ENCODE assay signal across 8 mouse cellular contexts in genomic region chr7:29309221-29309721, GRCm38 (mm10). TPM values are rescaled to one million over a fixed set of nuclear protein-coding genes. Genes with fewer than 3 reads are reported as not detected.
DNase-seq lines count a peak whose midpoint lies in the region; ATAC-seq and TF ChIP-seq lines count a peak whose summit lies in the region.

No protein-coding gene starts in this region.

- no peaks in the 10 kb centered on the region for H3K36me3 ChIP-seq in heart, adult 2 months (ENCODE audit: control insufficient read depth, insufficient read depth, low read length)
- H3K36me3 ChIP-seq in MEL (ENCODE audit: control insufficient read depth in 1 of 2, insufficient read depth in 2 of 2, low read length in 2 of 2) = peaks cover 0 to 19% of the 10 kb centered on the region in 2 experiments; a peak in 2 of 4 replicates
- peaks cover 19% of the 10 kb centered on the region for H3K36me3 ChIP-seq in embryonic facial prominence, embryonic 13.5 days
- peaks cover 23% of the 10 kb centered on the region for H3K36me3 ChIP-seq in hindbrain, embryonic 12.5 days
- no peaks in the 10 kb centered on the region for H3K36me3 ChIP-seq in liver, embryonic 12.5 days

- no peaks in the 10 kb centered on the region for H3K9me3 ChIP-seq in MEL (replicated peaks; ENCODE audit: insufficient read depth, low read length)
- no peaks in the 10 kb centered on the region for H3K9me3 ChIP-seq in embryonic facial prominence, embryonic 13.5 days
- H3K9me3 ChIP-seq in hindbrain, embryonic 12.5 days (replicated peaks) = no peaks in the 10 kb centered on the region
- no peaks in the 10 kb centered on the region for H3K9me3 ChIP-seq in liver, embryonic 12.5 days (replicated peaks)

- peak overlapping the region; percentile 95 for H3K4me2 ChIP-seq in embryonic facial prominence, embryonic 13.5 days
- H3K4me2 ChIP-seq in hindbrain, embryonic 12.5 days (replicated peaks) = peak overlapping the region; percentile 86
- peak overlapping the region; percentile 94 for H3K4me2 ChIP-seq in liver, embryonic 12.5 days

- no peak for TF ChIP-seq POLR2A in heart, adult 2 months (IDR thresholded peaks at IDR 0.05; ENCODE audit: insufficient read depth, low read depth, low read length)
- TF ChIP-seq POLR2A in MEL (IDR thresholded peaks at IDR 0.05; ENCODE audit: control insufficient read depth in 1 of 2, insufficient read depth in 1 of 2, low read depth in 1 of 2, low read length in 2 of 2, poor library complexity in 1 of 2) = no peak

- peaks cover 1% of the 10 kb centered on the region for H3K4me1 ChIP-seq in heart, adult 2 months (ENCODE audit: control insufficient read depth, insufficient read depth, low read length)
- peaks cover 20 to 28% of the 10 kb centered on the region in 2 experiments for H3K4me1 ChIP-seq in MEL (ENCODE audit: control insufficient read depth in 1 of 2, insufficient read depth in 2 of 2, low read length in 2 of 2)
- H3K4me1 ChIP-seq in embryonic facial prominence, embryonic 13.5 days = peaks cover 71% of the 10 kb centered on the region
- peaks cover 83% of the 10 kb centered on the region for H3K4me1 ChIP-seq in hindbrain, embryonic 12.5 days
- peaks cover 80% of the 10 kb centered on the region for H3K4me1 ChIP-seq in liver, embryonic 12.5 days

- no peak for TF ChIP-seq EP300 in heart, adult 2 months (IDR thresholded peaks at IDR 0.05; ENCODE audit: insufficient read depth, low read depth, low read length)
- TF ChIP-seq EP300 in MEL (IDR thresholded peaks at IDR 0.05; ENCODE audit: low read depth in 1 of 2, low read length in 2 of 2) = no peak

- no peak for TF ChIP-seq CTCF in heart, adult 2 months (IDR thresholded peaks at IDR 0.05)
- TF ChIP-seq CTCF in MEL (IDR thresholded peaks at IDR 0.05 in 2 of 3, conservative IDR thresholded peaks at IDR 0.05 in 1 of 3; ENCODE audit: control insufficient read depth in 1 of 3, insufficient read depth in 1 of 3, low read depth in 2 of 3, low read length in 3 of 3, poor library complexity in 1 of 3, severe bottlenecking in 1 of 3) = no peak

- no peaks in the 10 kb centered on the region for H3K79me2 ChIP-seq in heart, adult 2 months (replicated peaks; ENCODE audit: control insufficient read depth, insufficient read depth, low read length)
- H3K79me2 ChIP-seq in MEL (ENCODE audit: control insufficient read depth, insufficient read depth, low read length, poor library complexity) = no peaks in the 10 kb centered on the region; the same call in none of the 2 replicates

- TF ChIP-seq RAD21 in MEL (IDR thresholded peaks at IDR 0.05; ENCODE audit: low read depth, low read length) = no peak

- peaks cover 8% of the 10 kb centered on the region for H3K27me3 ChIP-seq in heart, adult 2 months (ENCODE audit: control insufficient read depth, insufficient read depth, low read length)
- no peaks in the 10 kb centered on the region for H3K27me3 ChIP-seq in MEL (ENCODE audit: control insufficient read depth in 1 of 2, insufficient read depth in 2 of 2, low read length in 2 of 2)
- H3K27me3 ChIP-seq in embryonic facial prominence, embryonic 13.5 days = peaks cover 15% of the 10 kb centered on the region; the same call in 1 of the 2 replicates
- H3K27me3 ChIP-seq in hindbrain, embryonic 12.5 days = peaks cover 6% of the 10 kb centered on the region; the same call in 1 of the 2 replicates
- peaks cover 58% of the 10 kb centered on the region for H3K27me3 ChIP-seq in liver, embryonic 12.5 days (replicated peaks)

- DNase-seq in heart, adult 2 months = peak; percentile 53 to 60
- no peak for DNase-seq in heart, adult 8-10 months (ENCODE audit: low spot score)
- DNase-seq in MEL (ENCODE audit: low read depth, low spot score) = peak; percentile 61
- DNase-seq in right cerebral cortex, postnatal 10 days (ENCODE audit: low spot score in 2 of 2) = peak; percentile 74 to 76

- intact Hi-C loops in heart, adult 2 months (cut with DNase I) = loop anchor here (5.0 kb wide), 1 partner anchor 213 kb away; no protein-coding TSS in a partner anchor

- ATAC-seq in embryonic facial prominence, embryonic 13.5 days (ENCODE audit: insufficient number of reproducible peaks, insufficient read depth, low FRiP score, low TSS enrichment, low read depth) = no peak
- ATAC-seq in hindbrain, embryonic 12.5 days (ENCODE audit: low FRiP score) = no peak
- ATAC-seq in liver, embryonic 12.5 days = peak; percentile 25
- no peak; the same call in 1 of the 2 replicates for ATAC-seq in megakaryocyte progenitor cell, adult 5-6 weeks (replicated peaks; ENCODE audit: poor library complexity)

- H3K9ac ChIP-seq in heart, adult 2 months (ENCODE audit: low read depth, low read length) = peak overlapping the region; percentile 72
- peak overlapping the region; percentile 68 for H3K9ac ChIP-seq in MEL (ENCODE audit: control insufficient read depth, low read depth, low read length, poor library complexity, severe bottlenecking)
- H3K9ac ChIP-seq in embryonic facial prominence, embryonic 13.5 days = peak overlapping the region; percentile 79
- peak overlapping the region; percentile 82 for H3K9ac ChIP-seq in hindbrain, embryonic 12.5 days
- H3K9ac ChIP-seq in liver, embryonic 12.5 days = peak overlapping the region; percentile 49

- no peak overlapping the region for H3K27ac ChIP-seq in heart, adult 2 months
- H3K27ac ChIP-seq in MEL (ENCODE audit: control insufficient read depth, low read depth, low read length) = no peak overlapping the region; the same call in 1 of the 2 replicates
- H3K27ac ChIP-seq in embryonic facial prominence, embryonic 13.5 days = peak overlapping the region; percentile 64
- H3K27ac ChIP-seq in hindbrain, embryonic 12.5 days = peak overlapping the region; percentile 92
- H3K27ac ChIP-seq in liver, embryonic 12.5 days = no peak overlapping the region

- WGBS in heart, adult 2 months = under 1% methylated on average over 34 of the region's 36 CpGs
- 1% methylated on average over 36 of the region's 36 CpGs for WGBS in embryonic facial prominence, embryonic 13.5 days
- WGBS in hindbrain, embryonic 12.5 days = 2% methylated on average over 36 of the region's 36 CpGs
- under 1% methylated on average over 36 of the region's 36 CpGs for WGBS in liver, embryonic 12.5 days (ENCODE audit: insufficient replicate concordance)

- H3K4me3 ChIP-seq in heart, adult 2 months = peak overlapping the region; percentile 39
- peak overlapping the region; percentile 59 to 81 for H3K4me3 ChIP-seq in MEL (ENCODE audit: control insufficient read depth in 1 of 2, insufficient read depth in 1 of 2, low read depth in 2 of 2, low read length in 2 of 2)
- H3K4me3 ChIP-seq in embryonic facial prominence, embryonic 13.5 days = peak overlapping the region; percentile 62
- H3K4me3 ChIP-seq in hindbrain, embryonic 12.5 days = peak overlapping the region; percentile 77
- H3K4me3 ChIP-seq in liver, embryonic 12.5 days = peak overlapping the region; percentile 55

TF ChIP-seq in MEL, 35 proteins besides CTCF, POLR2A, EP300 and RAD21:
- TF ChIP-seq E2F4 (IDR thresholded peaks at IDR 0.05; ENCODE audit: borderline replicate concordance, low read depth, low read length) (no peak), SIN3A (IDR thresholded peaks at IDR 0.05; ENCODE audit: low read length) (0 out of 2 replicates have a peak, but pooled peaks have one; percentile 11)
TF ChIP-seq in MEL: peak in this region for 1.

RNA-seq across cellular contexts. Expression of gene Dpf1, which starts 5.5 kb away (rescaled TPM):
- under 1 TPM in 1 of 2 experiments, not detected in 1; 0.27 TPM for total RNA-seq in heart, adult 2 months (2021)
- 0.21 and 0.38 TPM in 2 replicates for polyA plus RNA-seq in heart, adult 2 months (2012; rRNA removed)
- total RNA-seq in heart, adult 8-10 months (2022) = under 1 TPM in 3 of 4 experiments, not detected in 1; 0.13 to 0.23 (median 0.22) TPM
- 8.4 and 10.2 TPM in 2 replicates for total RNA-seq in MEL (2012; rRNA removed)
- 10 to 100 TPM in 1 of 2 experiments, not detected in 1; 17.3 TPM for polyA plus RNA-seq in MEL (2012; ENCODE audit: insufficient read depth in 1 of 2, insufficient read length in 2 of 2, low read depth in 1 of 2, low replicate concordance in 2 of 2, missing spikeins in 1 of 2)
- polyA plus RNA-seq in embryonic facial prominence, embryonic 13.5 days (2015; fragmentation: Nextera tagmentation; extraction: Ambion mirVana) = 28.4 and 29.9 TPM in 2 replicates
- polyA plus RNA-seq in hindbrain, embryonic 12.5 days (2016; fragmentation: Nextera tagmentation; extraction: Ambion mirVana) = 102 and 110 TPM in 2 replicates
- 2.6 and 3.6 TPM in 2 replicates for polyA plus RNA-seq in liver, embryonic 12.5 days (2016; fragmentation: Nextera tagmentation; extraction: Ambion mirVana)
- 0.05 and 0.73 TPM in 2 replicates for total RNA-seq in megakaryocyte progenitor cell, adult 5-6 weeks (2015)
- 0.10 TPM in 1 of 2 replicates, not detected in the other for total RNA-seq in megakaryocyte progenitor cell, adult 5-6 weeks (2017)

RNA-seq across cellular contexts. Expression of gene Ppp1r14a, which starts 20.2 kb away (rescaled TPM):
- total RNA-seq in heart, adult 2 months (2021) = 10 to 100 TPM in 1 of 2 experiments, 1 to 10 TPM in 1; 8.7 to 10.3 TPM
- 16.3 and 18.4 TPM in 2 replicates for polyA plus RNA-seq in heart, adult 2 months (2012; rRNA removed)
- 10 to 100 TPM in 1 of 4 experiments, 1 to 10 TPM in 3; 5.4 to 10.1 (median 7.1) TPM for total RNA-seq in heart, adult 8-10 months (2022)
- total RNA-seq in MEL (2012; rRNA removed) = 3.8 and 3.9 TPM in 2 replicates
- polyA plus RNA-seq in MEL (2012; ENCODE audit: insufficient read depth in 1 of 2, insufficient read length in 2 of 2, low read depth in 1 of 2, low replicate concordance in 2 of 2, missing spikeins in 1 of 2) = 1 to 10 TPM in 1 of 2 experiments, not detected in 1; 7.1 TPM
- 10.1 and 10.5 TPM in 2 replicates for polyA plus RNA-seq in embryonic facial prominence, embryonic 13.5 days (2015; fragmentation: Nextera tagmentation; extraction: Ambion mirVana)
- 20.8 and 22.4 TPM in 2 replicates for polyA plus RNA-seq in hindbrain, embryonic 12.5 days (2016; fragmentation: Nextera tagmentation; extraction: Ambion mirVana)
- polyA plus RNA-seq in liver, embryonic 12.5 days (2016; fragmentation: Nextera tagmentation; extraction: Ambion mirVana) = 4.6 and 5.1 TPM in 2 replicates
- total RNA-seq in megakaryocyte progenitor cell, adult 5-6 weeks (2015) = not detected in 2 replicates
- total RNA-seq in megakaryocyte progenitor cell, adult 5-6 weeks (2017) = 1.1 TPM in 1 of 2 replicates, not detected in the other

RNA-seq across cellular contexts. Expression of gene Spint2, which starts 27.6 kb away (rescaled TPM):
- 10 to 100 TPM; 39.4 to 46.4 TPM for total RNA-seq in heart, adult 2 months (2021)
- 40.5 and 45.7 TPM in 2 replicates for polyA plus RNA-seq in heart, adult 2 months (2012; rRNA removed)
- total RNA-seq in heart, adult 8-10 months (2022) = 10 to 100 TPM; 47.3 to 54.5 (median 53.2) TPM
- total RNA-seq in MEL (2012; rRNA removed) = 71.9 and 78.1 TPM in 2 replicates
- 100 to 1,000 TPM in 1 of 2 experiments, not detected in 1; 131 TPM for polyA plus RNA-seq in MEL (2012; ENCODE audit: insufficient read depth in 1 of 2, insufficient read length in 2 of 2, low read depth in 1 of 2, low replicate concordance in 2 of 2, missing spikeins in 1 of 2)
- polyA plus RNA-seq in embryonic facial prominence, embryonic 13.5 days (2015; fragmentation: Nextera tagmentation; extraction: Ambion mirVana) = 118 and 127 TPM in 2 replicates
- 42.6 and 63.3 TPM in 2 replicates for polyA plus RNA-seq in hindbrain, embryonic 12.5 days (2016; fragmentation: Nextera tagmentation; extraction: Ambion mirVana)
- 25.9 and 28.4 TPM in 2 replicates for polyA plus RNA-seq in liver, embryonic 12.5 days (2016; fragmentation: Nextera tagmentation; extraction: Ambion mirVana)
- total RNA-seq in megakaryocyte progenitor cell, adult 5-6 weeks (2015) = 60.8 and 62.8 TPM in 2 replicates
- total RNA-seq in megakaryocyte progenitor cell, adult 5-6 weeks (2017) = 21.2 and 34.1 TPM in 2 replicates

Comparison
In these comparisons a context has a peak if more than half of its experiments do, and no peak if none do; other contexts are left out.
1. H3K27ac ChIP-seq: peak in embryonic facial prominence, embryonic 13.5 days (single experiment) and hindbrain, embryonic 12.5 days (single experiment); none in heart, adult 2 months (single experiment), MEL (single experiment) and liver, embryonic 12.5 days (single experiment).
2. Peak in every context shown above with its lines, with median percentiles within 50 percentile points of each other: H3K4me3 ChIP-seq, H3K9ac ChIP-seq and H3K4me2 ChIP-seq.